Mouse (Mus musculus): ENCODE measurements around the gene Olfr1437. TPM values are rescaled to one million over a fixed set of nuclear protein-coding genes. Genes with fewer than 3 reads are reported as not detected.
"Not testable (repeated sequence)": the region's sequence is repeated elsewhere in the genome, so short reads cannot be mapped to it uniquely, and the experiment has no call there.

The Olfr1437 gene
- total RNA-seq (2022), result not detected

DNA sequence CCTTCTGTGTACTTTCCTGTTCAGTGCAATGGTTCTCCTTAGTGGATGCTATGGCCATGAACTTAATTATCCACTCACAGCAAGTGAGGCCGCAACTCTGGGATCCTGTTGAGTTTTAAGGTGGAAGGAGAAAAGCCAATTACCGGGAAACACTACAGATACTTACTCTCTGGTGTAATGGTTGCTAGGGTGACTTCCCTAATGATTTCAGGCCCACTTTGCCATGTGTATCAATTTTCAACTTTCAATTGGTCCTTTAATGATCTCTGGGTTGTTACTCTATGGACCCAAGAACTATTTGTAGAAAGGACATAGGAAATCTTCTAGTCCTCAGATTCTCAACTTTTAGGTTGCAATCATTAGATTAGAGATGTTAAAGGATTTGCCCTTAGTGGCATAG lies at the start of gene Olfr1437:
TSS of gene Olfr1437 (minus strand) at position 101 of the 400 bp plus-strand sequence.
- DNase-seq, result no peak

- no peak for DNase-seq
Measured at GRCm38 (mm10) chr19:12374465-12375025, 49.6 kb upstream of the Olfr1437 start.

- DNase-seq, result no peak
Measured at GRCm38 (mm10) chr19:12373004-12373403, 48.1 kb upstream of the Olfr1437 start.

DNA sequence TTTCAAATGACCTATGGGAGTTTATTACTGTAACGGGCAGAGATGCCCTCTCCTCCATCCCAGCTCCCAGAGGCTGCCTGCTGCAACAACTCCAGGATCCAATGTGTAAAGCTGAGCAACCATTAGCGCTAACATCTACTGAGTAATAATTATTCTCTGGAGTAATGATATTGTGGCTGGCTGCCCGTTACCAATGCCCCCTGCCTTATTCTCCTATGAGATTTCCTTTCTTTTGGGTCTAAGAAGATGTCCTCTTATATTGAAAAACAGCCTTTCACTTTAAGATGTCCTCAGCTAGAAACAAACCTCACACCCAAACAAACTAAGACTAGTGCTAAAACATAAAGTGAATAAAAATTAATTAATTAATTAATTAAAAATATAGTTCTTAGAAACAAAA lies 10.9 kb upstream of the Olfr1437 start, which contains the start of gene Olfr1438-ps1:
TSS of gene Olfr1438-ps1 (minus strand) at position 101 of the 400 bp plus-strand sequence.
- no peak for DNase-seq

- DNase-seq, result not testable (repeated sequence)
Measured at GRCm38 (mm10) chr19:12299030-12299429, 25.9 kb downstream of the Olfr1437 start, which contains the start of gene Olfr1436. Gene Olfr1436, minus strand, starts transcription at chr19:12299130.

GRCm38 (mm10) chr19:12292979-12293378 lies 31.9 kb downstream of the Olfr1437 start:
- no peak for DNase-seq

GRCm38 (mm10) chr19:12279554-12279953 lies 45.3 kb downstream of the Olfr1437 start, which contains the start of gene Olfr1434:
Gene Olfr1434, plus strand, starts transcription at chr19:12279854.
- no peak for DNase-seq

Other genes with a start within 250 kb of the Olfr1437 start
- gene Olfr1425, start 247.4 kb downstream of the Olfr1437 start, total RNA-seq (2022), result not detected
- gene Olfr1426, start 233.1 kb downstream of the Olfr1437 start, total RNA-seq (2022), result not detected
- not detected for gene Olfr1427, start 221.8 kb downstream of the Olfr1437 start, total RNA-seq (2022)
- not detected for gene Olfr1428, start 209.2 kb downstream of the Olfr1437 start, total RNA-seq (2022)
- not detected for gene Olfr76, start 201.9 kb downstream of the Olfr1437 start, total RNA-seq (2022)
- gene Olfr1555-ps1, start 155.0 kb downstream of the Olfr1437 start, total RNA-seq (2022), result not detected
- not detected for gene Olfr1431, start 124.5 kb downstream of the Olfr1437 start, total RNA-seq (2022)
- not detected for gene Olfr1432, start 92.5 kb downstream of the Olfr1437 start, total RNA-seq (2022)
- not detected for gene Olfr262, start 83.4 kb downstream of the Olfr1437 start, total RNA-seq (2022)
- gene Olfr235, start 64.1 kb downstream of the Olfr1437 start, total RNA-seq (2022), result not detected
- not detected for gene Olfr1434, start 45.2 kb downstream of the Olfr1437 start, total RNA-seq (2022)
- not detected for gene Olfr1436, start 26.0 kb downstream of the Olfr1437 start, total RNA-seq (2022)
- not detected for gene Olfr1438-ps1, start 10.8 kb upstream of the Olfr1437 start, total RNA-seq (2022)
- not detected for gene Olfr1440, start 62.2 kb upstream of the Olfr1437 start, total RNA-seq (2022)
- not detected for gene Olfr1441, start 92.3 kb upstream of the Olfr1437 start, total RNA-seq (2022)
- not detected for gene Pfpl, start 102.8 kb upstream of the Olfr1437 start, total RNA-seq (2022)
- 10 to 100 TPM; 29.9 to 72.1 (median 53.2) TPM for gene Mpeg1, start 135.7 kb upstream of the Olfr1437 start, total RNA-seq (2022)
- 10 to 100 TPM; 12.6 to 26.3 (median 19.7) TPM for gene Dtx4, start 176.4 kb upstream of the Olfr1437 start, total RNA-seq (2022)
- gene Fam111a, start 220.6 kb upstream of the Olfr1437 start, total RNA-seq (2022), result 1 to 10 TPM; 2.2 to 5.5 (median 4.6) TPM